Mouse (Mus musculus) myocyte (in vitro differentiated cells): Measurements from ENCODE around the gene Igsf8. TPM values are rescaled to one million over a fixed set of nuclear protein-coding genes. Genes with fewer than 3 reads are reported as not detected.

Source experiments
- H3K27me3 ChIP-seq: one replicate; pipeline ENCODE4 v1.6.1; 2011; ENCODE audit not compliant: control insufficient read depth, insufficient read depth, insufficient read length
- H3K36me3 ChIP-seq: one replicate; pipeline ENCODE4 v1.6.1; 2011; ENCODE audit not compliant: control insufficient read depth, insufficient read depth
- H3K4me2 ChIP-seq: one replicate; pipeline ENCODE4 v1.6.1; 2011; ENCODE audit warnings: low read depth, control low read depth
- H3K4me3 ChIP-seq: one replicate; pipeline ENCODE4 v1.5.1; 2011; ENCODE audit warnings: mild to moderate bottlenecking, control low read depth, moderate library complexity
- H3K79me2 ChIP-seq: one replicate; pipeline ENCODE4 v1.6.1; 2011; ENCODE audit not compliant: control insufficient read depth, insufficient read depth
- H3ac ChIP-seq: one replicate; pipeline ENCODE4 v1.6.1; 2011; ENCODE audit not compliant: control insufficient read depth, insufficient read length
- CEBPB ChIP-seq: IDR thresholded peaks from 2 replicates; pipeline ENCODE4 v1.6.1; 2011; ENCODE audit warnings: mild to moderate bottlenecking, moderate library complexity; ENCODE audit not compliant: poor library complexity, insufficient read depth, severe bottlenecking
- E2F4 ChIP-seq: IDR thresholded peaks from one replicate; pipeline ENCODE4 v1.6.1; 2011; ENCODE audit warnings: mild to moderate bottlenecking, control low read depth, moderate library complexity; ENCODE audit not compliant: insufficient read depth
- MAX ChIP-seq: IDR thresholded peaks from one replicate; pipeline ENCODE4 v1.6.1; 2011; ENCODE audit warnings: low read depth, mild to moderate bottlenecking, control low read depth
- MYOD1 ChIP-seq, 3 experiments: IDR thresholded peaks; one replicate each; pipeline ENCODE4 v1.6.1; 2011; ENCODE audit warnings: control low read depth in 2 of 3, low read depth in 2 of 3, mild to moderate bottlenecking in 2 of 3, moderate library complexity in 1 of 3; ENCODE audit not compliant: insufficient read length in 2 of 3, control insufficient read depth in 1 of 3
- MYOG ChIP-seq, 3 experiments: IDR thresholded peaks; one replicate each; pipeline ENCODE4 v1.6.1; 2011; ENCODE audit warnings: control low read depth in 2 of 3, low read depth in 2 of 3, mild to moderate bottlenecking in 2 of 3; ENCODE audit not compliant: insufficient read length in 2 of 3, control insufficient read depth in 1 of 3, insufficient read depth in 1 of 3
- POLR2A ChIP-seq: IDR thresholded peaks from one replicate; pipeline ENCODE4 v1.6.1; 2011; ENCODE audit warnings: low read depth, mild to moderate bottlenecking, control low read depth, moderate library complexity; ENCODE audit not compliant: insufficient read length
- POLR2AphosphoS2 ChIP-seq: IDR thresholded peaks from one replicate; pipeline ENCODE4 v1.6.1; 2011; ENCODE audit warnings: low read depth, control low read depth; ENCODE audit not compliant: insufficient read length
- REST ChIP-seq: IDR thresholded peaks from one replicate; pipeline ENCODE4 v1.6.1; 2011; ENCODE audit warnings: mild to moderate bottlenecking, control low read depth, moderate library complexity; ENCODE audit not compliant: insufficient read depth, insufficient read length
- SRF ChIP-seq: IDR thresholded peaks from one replicate; pipeline ENCODE4 v1.6.1; 2011; ENCODE audit warnings: low read depth; ENCODE audit not compliant: control insufficient read depth, insufficient read length
- TCF12 ChIP-seq: IDR thresholded peaks from one replicate; pipeline ENCODE4 v1.6.1; 2011; ENCODE audit warnings: mild to moderate bottlenecking, control low read depth; ENCODE audit not compliant: poor library complexity, insufficient read depth, severe bottlenecking
- TCF3 ChIP-seq: IDR thresholded peaks from one replicate; pipeline ENCODE4 v1.6.1; 2011; ENCODE audit warnings: low read depth, control low read depth; ENCODE audit not compliant: insufficient read length
- USF1 ChIP-seq: IDR thresholded peaks from one replicate; pipeline ENCODE4 v1.6.1; 2011; ENCODE audit warnings: low read depth, mild to moderate bottlenecking, control low read depth, moderate library complexity
- polyA plus RNA-seq: library from polyadenylated mRNA; unstranded; fragments of >200 nt; fragmentation: generic; extraction: Trizol; gene quantifications from one replicate; pipeline ENCODE4 v1.2.1, GENCODE M21; 2012; ENCODE audit warnings: missing spikeins

Igsf8 gene
- polyA plus RNA-seq, 1 experiment = 79.7 TPM

DNA sequence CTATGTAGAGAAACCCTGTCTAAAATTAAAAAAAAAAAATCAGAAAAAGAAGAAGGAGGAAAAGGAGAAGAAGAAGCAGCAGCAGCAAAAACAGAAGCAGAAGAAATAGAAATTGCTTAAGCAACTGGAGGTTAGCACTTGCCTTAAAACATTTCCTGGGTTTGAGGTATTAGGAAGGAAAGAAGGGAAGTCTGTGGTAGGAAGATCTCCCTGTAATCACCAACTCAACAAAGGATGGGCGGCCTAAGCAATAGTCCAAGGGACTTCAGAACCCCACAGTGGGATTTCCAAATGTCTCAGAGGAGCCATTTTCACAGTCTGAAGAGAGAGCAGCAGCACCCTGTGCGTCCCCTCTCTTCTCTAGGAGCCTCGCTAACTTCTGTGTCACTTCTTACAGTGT is 91.0 kb downstream of the Igsf8 start:
- Histone ChIP-seq H3ac (no peak overlapping the region), H3K36me3 (no peaks in the 10 kb centered on the region), H3K4me2 (no peak overlapping the region), H3K79me2 (no peaks in the 10 kb centered on the region), H3K4me3 (no peak overlapping the region), H3K27me3 (peaks cover 41% of the 10 kb centered on the region)
- TF ChIP-seq MAX (no peak), TCF12 (no peak), POLR2A (no peak), TCF3 (no peak), POLR2AphosphoS2 (no peak), MYOG (IDR thresholded peaks at IDR 0.05; ENCODE audit: control insufficient read depth in 1 of 3, insufficient read depth in 1 of 3, insufficient read length in 2 of 3, low read depth in 2 of 3) (no peak), USF1 (no peak), MYOD1 (IDR thresholded peaks at IDR 0.05; ENCODE audit: control insufficient read depth in 1 of 3, insufficient read length in 2 of 3, low read depth in 2 of 3) (no peak), REST (no peak), CEBPB (no peak), E2F4 (no peak), SRF (no peak)

DNA sequence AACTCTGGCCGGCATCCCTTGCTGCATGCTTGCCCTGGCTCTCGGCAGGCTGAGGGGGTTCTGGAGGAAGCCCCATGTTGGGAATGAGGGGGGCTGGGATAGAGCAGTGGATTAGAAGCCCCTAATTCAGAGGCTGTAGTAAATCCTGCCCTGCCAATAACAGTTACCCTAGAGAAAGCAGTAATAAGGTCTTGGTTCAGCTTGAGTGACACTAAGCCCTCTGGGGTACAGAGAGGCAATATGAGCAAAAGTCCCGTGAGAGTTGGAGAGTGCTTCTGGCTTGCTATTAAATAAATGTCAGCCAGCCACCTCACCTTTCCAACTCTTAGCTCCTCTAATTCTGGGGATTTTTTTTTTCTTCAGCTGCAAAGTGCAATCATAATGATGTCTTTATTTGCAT is 93.9 kb downstream of the Igsf8 start:
- no peak for TF ChIP-seq E2F4
- no peak for TF ChIP-seq CEBPB
- Histone ChIP-seq H3K36me3 (no peaks in the 10 kb centered on the region), H3K4me2 (no peak overlapping the region), H3K79me2 (no peaks in the 10 kb centered on the region), H3ac (no peak overlapping the region), H3K27me3 (peaks cover 38% of the 10 kb centered on the region), H3K4me3 (no peak overlapping the region)

DNA sequence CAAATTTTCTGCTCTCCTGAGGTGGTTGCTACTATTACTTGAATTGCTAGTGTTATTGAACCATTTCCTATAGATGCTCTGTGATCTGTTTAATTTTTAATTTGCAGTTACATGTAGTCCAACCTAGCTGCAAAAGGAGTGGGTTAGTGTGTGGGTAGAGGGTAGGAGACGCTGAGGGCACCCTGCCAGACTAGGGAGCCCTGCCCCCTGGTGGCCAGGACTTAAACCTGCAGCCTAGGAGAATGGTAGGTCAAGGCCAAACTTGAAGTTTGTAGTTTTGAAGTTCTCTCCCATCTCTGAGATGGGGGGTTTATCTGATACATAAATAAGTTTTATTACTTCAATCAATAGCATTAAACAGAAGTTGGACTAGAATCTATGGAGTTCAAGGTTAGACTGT is 96.1 kb downstream of the Igsf8 start:
- Histone ChIP-seq H3K4me3 (no peak overlapping the region), H3K79me2 (no peaks in the 10 kb centered on the region), H3K4me2 (no peak overlapping the region), H3K27me3 (peaks cover 41% of the 10 kb centered on the region), H3K36me3 (no peaks in the 10 kb centered on the region), H3ac (no peak overlapping the region)
- no peak for TF ChIP-seq E2F4
- no peak for TF ChIP-seq TCF3
- TF ChIP-seq POLR2A = no peak
- TF ChIP-seq MAX = no peak

DNA sequence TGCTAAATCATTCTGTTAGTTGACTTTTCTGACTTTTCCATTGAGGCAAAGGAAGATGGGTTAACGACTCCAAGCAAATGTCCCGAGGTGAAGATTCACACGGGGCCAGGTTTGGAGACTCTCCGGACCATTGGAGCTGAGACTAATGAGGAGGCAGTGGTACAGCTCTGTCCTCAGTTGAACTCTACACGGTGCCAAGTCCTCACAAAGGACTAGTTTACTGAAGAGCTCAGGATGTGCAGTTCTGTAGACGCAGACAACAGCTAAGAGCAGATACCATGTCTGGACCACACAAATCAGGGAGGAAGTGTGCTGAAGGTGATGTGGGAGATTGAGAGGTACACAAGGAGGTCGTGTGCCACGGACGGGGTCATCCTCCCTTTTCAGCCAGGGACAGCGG is 96.9 kb downstream of the Igsf8 start:
- H3K79me2 ChIP-seq = no peaks in the 10 kb centered on the region
- TF ChIP-seq MAX (no peak), MYOD1 (IDR thresholded peaks at IDR 0.05; ENCODE audit: control insufficient read depth in 1 of 3, insufficient read length in 2 of 3, low read depth in 2 of 3) (no peak), USF1 (no peak), REST (no peak)
- H3ac ChIP-seq = no peak overlapping the region
- no peak overlapping the region for H3K4me3 ChIP-seq
- no peak overlapping the region for H3K4me2 ChIP-seq
- no peaks in the 10 kb centered on the region for H3K36me3 ChIP-seq
- peaks cover 34% of the 10 kb centered on the region for H3K27me3 ChIP-seq

DNA sequence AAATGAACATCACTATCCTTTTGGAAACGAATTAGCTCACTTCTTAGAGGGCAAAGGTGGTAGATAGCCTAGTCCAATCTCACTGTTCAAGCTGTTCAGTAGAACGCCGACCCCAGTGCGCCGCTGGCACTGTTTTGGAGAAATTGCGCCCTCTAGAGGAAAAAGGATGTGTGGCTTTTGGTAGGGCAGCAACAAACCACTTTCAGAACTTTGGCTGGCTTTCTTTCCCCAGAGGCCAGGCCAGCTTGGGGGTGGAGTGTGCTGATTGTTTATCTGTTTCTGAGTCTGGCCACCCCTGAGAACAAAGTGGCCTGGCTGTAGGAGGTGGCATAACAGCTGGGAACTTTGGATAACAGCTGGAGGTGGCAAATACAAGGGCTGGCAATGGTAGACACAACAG is 103.2 kb downstream of the Igsf8 start:
- TF ChIP-seq TCF3 (no peak), CEBPB (no peak), SRF (no peak), MAX (no peak), REST (no peak), POLR2AphosphoS2 (no peak), TCF12 (no peak), USF1 (no peak), E2F4 (no peak), POLR2A (no peak)
- Histone ChIP-seq H3ac (no peak overlapping the region), H3K79me2 (no peaks in the 10 kb centered on the region), H3K36me3 (no peaks in the 10 kb centered on the region), H3K4me3 (no peak overlapping the region), H3K4me2 (no peak overlapping the region), H3K27me3 (peaks cover 20% of the 10 kb centered on the region)

DNA sequence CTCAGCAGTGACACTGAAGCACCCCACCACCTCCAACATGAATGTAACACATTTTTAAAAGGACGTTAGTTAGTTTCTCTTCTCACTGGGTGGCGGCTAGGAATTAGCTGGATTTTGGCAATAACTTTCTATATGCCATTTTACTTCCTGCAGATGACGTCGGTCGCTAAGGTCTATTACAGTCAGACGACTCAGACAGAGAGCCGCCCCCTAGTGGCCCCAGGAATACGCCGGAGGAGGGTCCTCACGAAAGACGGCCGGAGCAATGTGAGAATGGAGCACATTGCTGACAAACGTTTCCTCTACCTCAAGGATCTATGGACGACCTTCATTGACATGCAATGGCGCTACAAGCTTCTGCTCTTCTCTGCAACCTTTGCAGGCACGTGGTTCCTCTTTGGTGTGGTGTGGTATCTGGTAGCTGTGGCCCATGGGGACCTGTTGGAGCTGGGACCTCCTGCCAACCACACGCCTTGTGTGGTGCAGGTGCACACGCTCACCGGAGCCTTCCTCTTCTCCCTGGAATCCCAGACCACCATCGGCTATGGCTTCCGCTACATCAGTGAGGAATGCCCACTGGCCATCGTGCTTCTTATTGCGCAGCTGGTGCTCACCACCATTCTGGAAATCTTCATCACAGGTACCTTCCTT is 107.5 kb downstream of the Igsf8 start:
- H3ac ChIP-seq = no peak overlapping the region
- no peaks in the 10 kb centered on the region for H3K27me3 ChIP-seq
- H3K79me2 ChIP-seq = no peaks in the 10 kb centered on the region
- no peak overlapping the region for H3K4me3 ChIP-seq
- H3K36me3 ChIP-seq = no peaks in the 10 kb centered on the region
- TF ChIP-seq MAX (no peak), CEBPB (no peak), E2F4 (no peak), TCF3 (no peak), POLR2A (no peak), MYOG (IDR thresholded peaks at IDR 0.05; ENCODE audit: control insufficient read depth in 1 of 3, insufficient read depth in 1 of 3, insufficient read length in 2 of 3, low read depth in 2 of 3) (no peak), SRF (no peak), MYOD1 (IDR thresholded peaks at IDR 0.05; ENCODE audit: control insufficient read depth in 1 of 3, insufficient read length in 2 of 3, low read depth in 2 of 3) (no peak), TCF12 (no peak), REST (no peak), USF1 (no peak), POLR2AphosphoS2 (no peak)
- H3K4me2 ChIP-seq = no peak overlapping the region
